Mouse (Mus musculus) cerebellum, postnatal 10 days (tissue): ENCODE data around the gene Mum1.
A peak's percentile ranks its signal among the peaks of the same experiment; 100 is the strongest.

ENCODE experiments used
- DNase-seq, 2 experiments: peaks; one replicate each; pipeline ENCODE4 v3.0.0; 2021; ENCODE audit warnings: mixed read lengths in 2 of 2

Mum1 gene

DNA sequence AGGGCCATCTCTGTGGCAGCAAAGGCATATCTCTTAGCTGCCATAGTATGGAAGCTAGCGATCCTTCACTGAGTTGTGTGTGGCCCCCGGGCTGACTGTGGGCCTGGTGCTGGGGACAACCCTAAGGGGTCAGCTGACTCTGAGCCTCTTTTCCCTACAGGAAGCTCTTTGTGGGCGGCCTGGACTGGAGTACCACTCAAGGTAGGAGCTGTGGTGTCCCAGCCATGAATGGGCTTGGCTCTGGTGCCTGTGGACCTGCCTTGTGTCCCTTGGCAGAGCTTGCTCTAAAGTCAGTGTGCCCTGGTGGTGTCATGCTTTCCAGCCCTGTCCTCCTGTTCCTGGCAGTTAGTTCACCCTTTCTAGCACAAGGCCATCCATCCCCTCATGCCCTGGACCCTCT lies 47.6 kb downstream of the Mum1 start:
- no peak for DNase-seq

- DNase-seq, result no peak
Measured at GRCm38 (mm10) chr10:80276238-80276637, 50.0 kb downstream of the Mum1 start.

GRCm38 (mm10) chr10:80278390-80278789 lies 52.2 kb downstream of the Mum1 start:
- DNase-seq, result no peak

DNA sequence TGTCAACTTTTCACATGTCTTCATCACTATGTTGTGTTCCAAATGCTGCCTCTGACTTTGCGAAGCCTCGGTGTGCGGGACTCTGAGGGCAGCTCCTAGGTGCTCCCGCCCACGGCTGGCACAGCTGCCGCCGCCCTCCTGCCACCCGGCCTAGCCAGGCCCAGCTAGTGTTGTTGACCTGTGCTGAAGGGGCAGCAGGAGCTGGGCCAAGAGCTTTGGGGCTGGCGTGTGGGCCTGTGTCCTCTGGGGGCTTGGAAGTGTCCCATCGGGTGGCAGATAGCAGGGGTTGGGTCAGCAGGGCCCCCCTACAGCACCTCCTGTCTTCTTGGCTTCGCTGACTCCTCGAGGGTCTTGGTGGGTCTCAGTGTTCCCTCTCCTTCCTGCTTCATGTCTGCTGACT lies 53.0 kb downstream of the Mum1 start:
- no peak for DNase-seq

DNA sequence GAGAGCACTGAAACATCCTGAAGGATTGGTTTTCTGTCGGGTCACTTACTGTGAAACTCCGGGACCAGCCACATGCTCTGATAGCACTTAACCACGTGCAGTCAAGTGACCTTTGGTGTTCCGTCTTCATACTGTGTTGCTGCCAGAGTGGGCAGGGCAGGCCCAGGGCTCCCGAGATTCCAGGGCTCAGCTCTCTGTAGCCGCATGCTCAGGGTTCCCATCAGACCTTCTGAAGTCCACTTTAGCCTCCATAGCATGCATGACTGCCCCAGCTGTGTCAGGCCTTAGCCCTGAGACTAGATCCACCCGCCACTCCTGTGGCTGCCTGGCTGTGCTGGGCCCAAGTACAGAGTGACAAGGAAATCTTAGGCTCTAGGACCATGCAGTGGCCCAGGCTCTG lies 55.1 kb downstream of the Mum1 start:
- no peak for DNase-seq

DNA sequence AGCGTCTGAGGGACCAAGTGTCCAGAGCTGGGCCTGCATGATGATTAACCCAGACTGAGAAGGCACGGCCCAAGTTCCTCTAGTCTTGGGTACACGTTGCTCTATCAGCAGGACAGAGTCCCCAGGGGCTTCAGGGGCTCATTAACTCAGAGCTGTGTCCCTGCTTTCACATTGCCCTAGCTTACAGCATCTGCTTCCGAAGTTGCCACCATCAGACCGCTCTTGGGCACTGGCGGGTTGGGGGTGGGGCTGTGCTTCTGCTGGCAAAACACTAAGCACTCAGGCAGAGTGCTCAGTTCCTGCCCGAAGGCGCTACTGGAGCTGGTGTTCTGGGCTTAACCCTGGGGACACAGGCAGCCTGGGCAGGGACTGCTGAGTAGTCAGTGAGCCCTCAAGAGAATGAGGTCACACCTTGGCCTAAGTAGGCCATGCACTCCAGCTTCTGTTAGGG lies 55.7 kb downstream of the Mum1 start:
- DNase-seq, result peak in 1 of 2 experiments; percentile 59

GRCm38 (mm10) chr10:80282481-80283441 lies 56.5 kb downstream of the Mum1 start:
- peak in 1 of 2 experiments; percentile 34 for DNase-seq

GRCm38 (mm10) chr10:80285222-80286070 lies 59.2 kb downstream of the Mum1 start:
- no peak for DNase-seq

- no peak for DNase-seq
Measured at GRCm38 (mm10) chr10:80288097-80288496, 61.9 kb downstream of the Mum1 start.

GRCm38 (mm10) chr10:80288657-80289056 lies 62.4 kb downstream of the Mum1 start:
- DNase-seq, result no peak

- peak; percentile 99 for DNase-seq
Measured at GRCm38 (mm10) chr10:80292251-80293146, 66.3 kb downstream of the Mum1 start, which contains the start of gene Rps15. Gene Rps15, plus strand, starts transcription at chr10:80292453.

DNA sequence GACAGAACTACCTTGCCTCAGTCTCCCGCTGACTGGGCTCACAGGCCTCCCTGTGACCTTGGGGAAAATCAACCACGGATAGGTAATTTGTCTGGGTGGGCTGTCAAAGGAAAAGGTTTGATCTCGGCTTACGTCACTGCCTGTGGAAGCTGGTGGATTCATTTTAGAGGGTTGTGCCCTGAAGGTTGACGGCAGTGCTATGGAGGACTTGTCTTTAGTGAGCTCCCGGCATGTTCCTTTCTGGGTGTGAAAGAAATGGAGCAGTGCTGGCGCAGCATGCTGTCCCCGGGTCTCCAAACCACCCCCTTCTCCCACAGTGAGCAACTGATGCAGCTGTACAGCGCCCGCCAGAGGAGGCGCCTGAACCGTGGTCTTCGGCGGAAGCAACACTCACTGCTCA lies 67.1 kb downstream of the Mum1 start:
- DNase-seq, result no peak
